Mouse (Mus musculus) urinary bladder, postnatal 25 days (tissue): ENCODE measurements around the gene Gm20837.
"Not testable (repeated sequence)": the region's sequence is repeated elsewhere in the genome, so short reads cannot be mapped to it uniquely, and the experiment has no call there.

Source experiments
- DNase-seq: peaks from one replicate; pipeline ENCODE4 v3.0.0; 2022; ENCODE audit warnings: low spot score

The Gm20837 gene

DNA sequence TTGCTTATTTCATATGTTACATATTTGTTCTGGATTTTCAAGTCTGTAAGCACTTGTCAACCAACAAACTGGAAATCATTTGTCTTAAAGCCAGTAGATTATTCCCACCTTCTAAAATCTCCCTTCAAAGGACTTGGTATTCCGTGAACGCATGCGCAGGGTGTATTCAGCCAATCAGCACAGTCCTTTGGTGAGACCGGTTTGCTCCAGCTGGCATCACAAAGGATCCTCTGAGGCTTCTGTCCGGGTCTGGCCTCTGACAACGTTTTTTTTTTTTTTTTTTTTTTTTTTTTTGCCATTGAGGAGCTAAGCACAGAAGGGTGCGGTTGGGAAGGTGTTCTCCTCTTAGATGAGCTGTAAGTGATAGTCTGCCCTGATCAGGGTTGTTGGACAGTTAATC is at the start of gene Gm20837:
Gm20837 (plus strand) TSS at position 301 of the 400 bp plus-strand sequence.
- DNase-seq, result not testable (repeated sequence)
